Mouse (Mus musculus) heart, postnatal 0 days (tissue): ENCODE measurements at regions not wholly inside any gene's neighbourhood (a gene's known extent, or its start where the extent isn't known, plus 50 kb on each side); places are given as distances from the start of the nearest gene placed in this dataset. TPM values are rescaled to one million over a fixed set of nuclear protein-coding genes. Genes with fewer than 3 reads are reported as not detected.
"Not testable (repeated sequence)": the region's sequence is repeated elsewhere in the genome, so short reads cannot be mapped to it uniquely, and the experiment has no call there.

Experiments
- ATAC-seq: fragments of 200-750 bp; cut with Nextera tagmentation; 2 replicates; pipeline ENCODE4 v1.8.0; 2017; ENCODE audit warnings: low read depth, moderate number of reproducible peaks, moderate library complexity; ENCODE audit not compliant: insufficient read depth
- DNase-seq: peaks from one replicate; pipeline ENCODE4 v3.0.0-alpha.2; 2016; ENCODE audit warnings: low spot score
- H3K27ac ChIP-seq: fragments of 300-500 bp; sonication (generic); 2 replicates; pipeline ENCODE4 v1.5.1; 2014; ENCODE audit warnings: low read depth, mild to moderate bottlenecking
- H3K27me3 ChIP-seq: fragments of 300-500 bp; sonication (generic); 2 replicates; pipeline ENCODE4 v1.6.1; 2014; ENCODE audit warnings: low read length, mixed read lengths; ENCODE audit not compliant: control insufficient read depth, insufficient read depth
- H3K36me3 ChIP-seq: fragments of 300-500 bp; sonication (generic); replicated peaks from 2 replicates; pipeline ENCODE4 v1.6.1; 2014; ENCODE audit warnings: low read length, mixed read lengths; ENCODE audit not compliant: control insufficient read depth, insufficient read depth
- H3K4me1 ChIP-seq: fragments of 300-500 bp; sonication (generic); 2 replicates; pipeline ENCODE4 v1.6.1; 2014; ENCODE audit warnings: antibody characterized with exemption; ENCODE audit not compliant: control insufficient read depth, insufficient read depth
- H3K4me2 ChIP-seq: fragments of 300-500 bp; sonication (generic); 2 replicates; pipeline ENCODE4 v1.6.1; 2014; ENCODE audit warnings: low read depth, mild to moderate bottlenecking, low read length, moderate library complexity
- H3K4me3 ChIP-seq: fragments of 300-500 bp; sonication (generic); 2 replicates; pipeline ENCODE4 v1.5.1; 2014; ENCODE audit warnings: low read depth, low read length
- H3K9ac ChIP-seq: fragments of 300-500 bp; sonication (generic); replicated peaks from 2 replicates; pipeline ENCODE4 v1.6.1; 2014; ENCODE audit warnings: low read depth, low read length, mixed read lengths
- H3K9me3 ChIP-seq: fragments of 300-500 bp; sonication (generic); replicated peaks from 2 replicates; pipeline ENCODE4 v1.6.1; 2016; ENCODE audit warnings: low read length; ENCODE audit not compliant: control insufficient read depth
- CTCF ChIP-seq: IDR thresholded peaks from 2 replicates; pipeline ENCODE4 v1.5.1; 2016; ENCODE audit warnings: antibody characterized with exemption, control low read depth, low read depth
- WGBS: fragments of 180-500 bp; shearing (Covaris S2); extraction: QIAGEN DNeasy Blood & Tissue Kit; methylation state at CpG from one replicate; pipeline ENCODE4 v1.1.7; 2014; 5-methylcytosine and 5-hydroxymethylcytosine counted together
- microRNA-seq: library from miRNA; unstranded; fragments of <30 nt; microRNA quantifications from one replicate; pipeline ENCODE4, GENCODE M21; 2016

DNA sequence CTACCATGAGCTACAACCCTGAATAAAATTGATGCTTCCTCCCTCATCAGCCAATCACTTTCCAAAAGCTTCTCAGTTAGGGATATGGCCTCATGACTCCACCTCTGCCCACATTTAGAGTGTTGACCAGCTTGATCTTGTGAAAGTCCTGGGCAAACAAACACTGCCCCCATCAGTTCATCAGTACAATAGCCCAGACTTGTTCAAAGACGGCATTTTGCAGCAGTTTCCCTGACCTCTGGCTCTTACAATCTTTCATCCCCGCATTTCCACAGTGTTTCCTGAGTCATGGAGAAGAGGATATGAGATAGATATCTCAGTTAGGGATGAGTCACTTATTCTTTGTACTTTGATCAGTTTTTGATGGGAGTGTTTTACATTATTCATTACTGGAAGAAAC lies 203.5 kb upstream of the Asrgl1 start:
- H3K4me3 ChIP-seq, H3K4me1 ChIP-seq, H3K4me2 ChIP-seq, H3K27me3 ChIP-seq, H3K27ac ChIP-seq, H3K9me3 ChIP-seq, H3K9ac ChIP-seq, H3K36me3 ChIP-seq: not testable (repeated sequence)
- 44% methylated on average over 2 of the region's 2 CpGs for WGBS
- DNase-seq (peak; percentile 6), ATAC-seq (0 out of 2 replicates have a peak, but pooled peaks have one; percentile 39)
- peak; percentile 42 for TF ChIP-seq CTCF

- not testable (repeated sequence) for DNase-seq, H3K27ac ChIP-seq, H3K4me1 ChIP-seq, H3K27me3 ChIP-seq, H3K4me3 ChIP-seq, H3K9me3 ChIP-seq, H3K36me3 ChIP-seq, H3K9ac ChIP-seq, H3K4me2 ChIP-seq, ATAC-seq
- 91% methylated on average over 12 of the region's 12 CpGs for WGBS
These were observed 202.0 kb upstream of the Asrgl1 start for GRCm38 (mm10) chr19:9337447-9337846.

GRCm38 (mm10) chr19:9317932-9318331 lies 182.5 kb upstream of the Asrgl1 start:
- not testable (repeated sequence) for H3K9me3 ChIP-seq, H3K4me1 ChIP-seq, DNase-seq, H3K36me3 ChIP-seq, H3K9ac ChIP-seq, H3K4me3 ChIP-seq, H3K4me2 ChIP-seq, H3K27me3 ChIP-seq, H3K27ac ChIP-seq
- peak; percentile 83 for ATAC-seq
- 60% methylated on average over 1 of the region's 1 CpGs for WGBS

DNA sequence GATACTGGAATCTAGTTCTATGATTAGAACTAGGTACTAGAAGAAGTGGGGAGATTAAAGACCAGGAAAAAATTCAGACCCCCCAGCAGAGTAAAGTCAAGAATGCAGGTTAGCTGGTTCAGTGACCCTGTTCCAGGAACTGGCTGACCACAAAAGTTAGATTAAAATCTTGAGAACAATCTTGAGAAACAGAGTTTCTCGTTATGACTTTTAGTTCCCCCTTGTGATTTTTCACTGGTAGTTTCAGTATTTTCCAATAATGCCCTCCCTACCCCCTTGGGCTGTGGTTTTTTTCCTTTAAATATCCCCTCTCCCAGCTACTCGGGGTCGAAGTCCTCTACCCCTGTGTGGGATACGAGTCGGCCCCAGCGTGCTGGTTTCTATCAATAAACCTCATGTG lies 180.7 kb upstream of the Asrgl1 start:
- not testable (repeated sequence) for H3K4me3 ChIP-seq, H3K36me3 ChIP-seq, H3K4me2 ChIP-seq, H3K4me1 ChIP-seq, H3K9ac ChIP-seq, H3K27ac ChIP-seq, H3K27me3 ChIP-seq, DNase-seq, ATAC-seq, H3K9me3 ChIP-seq
- 82% methylated on average over 6 of the region's 6 CpGs for WGBS

GRCm38 (mm10) chr19:9283176-9283575 lies 147.7 kb upstream of the Asrgl1 start:
- not testable (repeated sequence) for DNase-seq, H3K4me1 ChIP-seq, H3K36me3 ChIP-seq, H3K27me3 ChIP-seq, H3K9me3 ChIP-seq, H3K27ac ChIP-seq, H3K9ac ChIP-seq, H3K4me3 ChIP-seq, ATAC-seq, H3K4me2 ChIP-seq
- 82% methylated on average over 24 of the region's 24 CpGs for WGBS

DNA sequence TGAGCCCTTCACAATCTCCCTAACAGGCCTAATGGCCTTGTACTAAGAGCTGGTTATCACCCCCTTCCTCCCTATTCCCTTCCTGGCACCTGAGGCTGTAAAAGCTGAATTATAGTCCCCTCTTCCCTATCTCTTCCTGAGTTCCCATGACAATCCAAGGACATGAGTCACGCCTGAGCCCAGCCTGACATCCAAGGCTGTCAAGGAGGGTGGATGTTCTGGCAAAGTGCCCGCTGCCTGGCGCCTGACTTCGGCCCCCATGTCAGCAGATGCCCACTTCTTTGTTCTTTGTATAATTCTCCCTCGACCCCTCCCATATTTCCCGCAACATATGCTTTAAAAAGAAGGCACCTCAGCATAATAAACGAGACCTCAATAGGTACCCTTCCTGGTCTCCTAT lies 99.2 kb upstream of the Asrgl1 start:
- H3K4me1 ChIP-seq, ATAC-seq, DNase-seq, H3K27ac ChIP-seq, H3K27me3 ChIP-seq, H3K9me3 ChIP-seq, H3K36me3 ChIP-seq, H3K4me3 ChIP-seq, H3K4me2 ChIP-seq, H3K9ac ChIP-seq: not testable (repeated sequence)
- 52% methylated on average over 7 of the region's 7 CpGs for WGBS

Small RNA genes lying in the stretch of these regions (microRNA-seq; reads per million reads assigned to microRNA genes)
- not detected for gene Gm24543
